Mouse (Mus musculus) embryonic facial prominence, embryonic 13.5 days (tissue): ENCODE measurements at regions not wholly inside any gene's neighbourhood (a gene's known extent, or its start where the extent isn't known, plus 50 kb on each side); places are given as distances from the start of the nearest gene placed in this dataset.

Experiments
- ATAC-seq: fragments of 200-750 bp; cut with Nextera tagmentation; 2 replicates; pipeline ENCODE4 v1.8.0; 2017; ENCODE audit warnings: low read depth; ENCODE audit not compliant: insufficient number of reproducible peaks, insufficient read depth, low FRiP score, low TSS enrichment
- H3K27ac ChIP-seq: fragments of 300-500 bp; sonication (generic); 2 replicates; pipeline ENCODE4 v1.5.1; 2015; ENCODE audit warnings: moderate library complexity, mild to moderate bottlenecking, inconsistent platforms
- H3K27me3 ChIP-seq: fragments of 300-500 bp; sonication (generic); 2 replicates; pipeline ENCODE4 v1.6.1; 2015; ENCODE audit warnings: mild to moderate bottlenecking, inconsistent platforms
- H3K36me3 ChIP-seq: fragments of 300-500 bp; sonication (generic); 2 replicates; pipeline ENCODE4 v1.6.1; 2015; ENCODE audit warnings: mild to moderate bottlenecking, inconsistent platforms
- H3K4me1 ChIP-seq: fragments of 300-500 bp; sonication (generic); 2 replicates; pipeline ENCODE4 v1.6.1; 2015; ENCODE audit warnings: inconsistent platforms
- H3K4me2 ChIP-seq: fragments of 300-500 bp; sonication (generic); 2 replicates; pipeline ENCODE4 v1.6.1; 2015; ENCODE audit warnings: moderate library complexity, mild to moderate bottlenecking, inconsistent platforms
- H3K4me3 ChIP-seq: fragments of 300-500 bp; sonication (generic); 2 replicates; pipeline ENCODE4 v1.5.1; 2015; ENCODE audit warnings: mild to moderate bottlenecking, inconsistent platforms
- H3K9ac ChIP-seq: fragments of 300-500 bp; sonication (generic); 2 replicates; pipeline ENCODE4 v1.6.1; 2015; ENCODE audit warnings: mild to moderate bottlenecking, inconsistent platforms
- H3K9me3 ChIP-seq: fragments of 300-500 bp; sonication (generic); 2 replicates; pipeline ENCODE4 v1.6.1; 2016; ENCODE audit warnings: inconsistent platforms
- WGBS: fragments of 180-500 bp; shearing (Covaris S2); methylation state at CpG from one replicate; pipeline ENCODE4 v1.1.7; 2015; ENCODE audit warnings: mixed read lengths; 5-methylcytosine and 5-hydroxymethylcytosine counted together

GRCm38 (mm10) chr7:63811816-63812215, 104.8 kb upstream of the E030018B13Rik start:
- 86% methylated on average over 4 of the region's 4 CpGs for WGBS
- H3K27me3 ChIP-seq = no peaks in the 10 kb centered on the region
- no peaks in the 10 kb centered on the region for H3K9me3 ChIP-seq
- H3K4me1 ChIP-seq = peaks cover 9% of the 10 kb centered on the region
- H3K4me2 ChIP-seq = no peak overlapping the region
- H3K4me3 ChIP-seq = no peak overlapping the region
- H3K9ac ChIP-seq = no peak overlapping the region
- no peak for ATAC-seq
- no peak overlapping the region for H3K27ac ChIP-seq
- H3K36me3 ChIP-seq = no peaks in the 10 kb centered on the region

DNA sequence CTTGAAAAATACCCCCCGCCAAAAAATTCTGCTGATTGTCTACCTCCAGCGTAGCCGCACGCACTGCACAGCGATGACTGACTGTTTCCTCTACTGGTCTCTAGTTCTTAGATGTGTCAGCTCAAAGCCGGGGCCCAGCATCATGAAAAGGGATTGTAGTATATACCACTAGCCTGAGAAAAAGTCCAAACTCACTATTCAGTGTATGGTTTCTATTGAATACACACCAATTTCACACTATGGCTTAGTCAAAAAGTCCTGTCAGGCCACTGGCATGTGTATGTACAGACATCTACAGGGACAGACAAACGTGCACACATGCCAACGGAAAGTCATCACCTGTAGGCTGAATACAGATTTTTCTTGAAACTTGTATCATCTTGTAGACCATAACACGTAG, 101.1 kb upstream of the E030018B13Rik start:
- 90% methylated on average over 9 of the region's 9 CpGs for WGBS
- H3K4me2 ChIP-seq = no peak overlapping the region
- no peaks in the 10 kb centered on the region for H3K9me3 ChIP-seq
- H3K27ac ChIP-seq = peak overlapping the region; percentile 83; the same call in 1 of the 2 replicates
- H3K4me1 ChIP-seq = peaks cover 12% of the 10 kb centered on the region
- no peak overlapping the region for H3K9ac ChIP-seq
- no peak for ATAC-seq
- no peak overlapping the region for H3K4me3 ChIP-seq
- no peaks in the 10 kb centered on the region for H3K27me3 ChIP-seq
- H3K36me3 ChIP-seq = no peaks in the 10 kb centered on the region

GRCm38 (mm10) chr7:63816056-63816941, 100.4 kb upstream of the E030018B13Rik start:
- 64% methylated on average over 10 of the region's 10 CpGs for WGBS
- Histone ChIP-seq H3K4me1 (peaks cover 12% of the 10 kb centered on the region), H3K4me3 (no peak overlapping the region), H3K36me3 (no peaks in the 10 kb centered on the region), H3K9me3 (no peaks in the 10 kb centered on the region), H3K9ac (no peak overlapping the region), H3K27ac (peak overlapping the region; percentile 83), H3K4me2 (no peak overlapping the region; the same call in 1 of the 2 replicates), H3K27me3 (no peaks in the 10 kb centered on the region)
- ATAC-seq = no peak; the same call in 1 of the 2 replicates

- H3K4me1 ChIP-seq = peaks cover 12% of the 10 kb centered on the region
- no peak overlapping the region for H3K4me2 ChIP-seq
- H3K36me3 ChIP-seq = no peaks in the 10 kb centered on the region
- no peak for ATAC-seq
- H3K27ac ChIP-seq = peak overlapping the region; percentile 83; the same call in 1 of the 2 replicates
- no peak overlapping the region for H3K4me3 ChIP-seq
- H3K9me3 ChIP-seq = no peaks in the 10 kb centered on the region
- WGBS = 71% methylated on average over 1 of the region's 1 CpGs
- no peaks in the 10 kb centered on the region for H3K27me3 ChIP-seq
- H3K9ac ChIP-seq = no peak overlapping the region
These were observed 99.2 kb upstream of the E030018B13Rik start for GRCm38 (mm10) chr7:63817476-63817875.

GRCm38 (mm10) chr7:63818105-63818504, 98.6 kb upstream of the E030018B13Rik start:
- WGBS = 97% methylated on average over 3 of the region's 3 CpGs
- Histone ChIP-seq H3K4me2 (no peak overlapping the region), H3K9me3 (no peaks in the 10 kb centered on the region), H3K27me3 (no peaks in the 10 kb centered on the region), H3K4me1 (peaks cover 12% of the 10 kb centered on the region), H3K9ac (no peak overlapping the region), H3K4me3 (no peak overlapping the region), H3K36me3 (no peaks in the 10 kb centered on the region), H3K27ac (no peak overlapping the region)
- no peak for ATAC-seq

DNA sequence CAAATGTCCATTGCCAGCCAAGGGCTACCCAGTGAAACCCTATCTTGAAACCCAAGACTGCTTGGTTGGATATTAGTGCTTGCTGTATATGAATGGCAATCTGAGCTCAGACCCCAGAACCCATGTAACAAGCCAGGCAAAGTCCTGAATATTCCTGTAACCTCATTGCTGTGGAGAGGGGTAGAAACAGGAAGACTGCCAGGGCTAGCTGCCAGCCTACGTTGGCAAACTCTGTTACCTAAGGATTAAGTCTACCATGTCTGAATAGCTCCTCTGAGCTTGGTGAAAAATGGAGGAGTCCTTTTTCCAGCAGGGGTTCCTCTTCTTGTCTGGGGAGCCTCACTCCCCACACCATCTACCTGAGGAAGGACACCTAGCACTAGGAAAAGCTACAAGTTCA, 96.4 kb upstream of the E030018B13Rik start:
- no peak overlapping the region for H3K9ac ChIP-seq
- H3K4me2 ChIP-seq = no peak overlapping the region
- H3K27ac ChIP-seq = no peak overlapping the region
- 50% methylated on average over 1 of the region's 1 CpGs for WGBS
- ATAC-seq = no peak
- no peaks in the 10 kb centered on the region for H3K36me3 ChIP-seq
- no peaks in the 10 kb centered on the region for H3K27me3 ChIP-seq
- H3K4me3 ChIP-seq = no peak overlapping the region
- no peaks in the 10 kb centered on the region for H3K9me3 ChIP-seq
- H3K4me1 ChIP-seq = peaks cover 12% of the 10 kb centered on the region

DNA sequence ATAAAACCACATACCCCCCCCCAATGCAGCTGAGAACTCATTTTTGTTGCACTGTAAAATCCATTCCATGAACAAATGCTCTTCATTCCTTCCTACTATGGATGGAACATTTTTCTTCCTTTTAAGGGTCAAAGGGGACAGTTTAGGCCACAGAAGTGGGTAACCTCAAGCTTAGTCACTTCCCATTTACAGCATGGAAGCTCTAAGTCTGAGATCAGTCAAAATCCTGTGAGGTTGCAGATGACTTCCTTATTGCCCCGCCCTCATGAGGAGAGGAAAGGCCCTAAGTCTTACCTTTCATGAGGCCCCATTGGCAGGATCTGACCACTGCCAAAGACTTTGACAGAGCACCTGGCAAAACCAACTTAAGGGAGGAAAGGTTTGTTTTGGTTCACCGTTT, 94.7 kb upstream of the E030018B13Rik start:
- H3K4me1 ChIP-seq = peaks cover under 1% of the 10 kb centered on the region; the same call in 1 of the 2 replicates
- no peak for ATAC-seq
- H3K4me2 ChIP-seq = no peak overlapping the region
- no peaks in the 10 kb centered on the region for H3K36me3 ChIP-seq
- H3K27ac ChIP-seq = no peak overlapping the region
- WGBS = 77% methylated on average over 2 of the region's 2 CpGs
- H3K4me3 ChIP-seq = no peak overlapping the region
- no peak overlapping the region for H3K9ac ChIP-seq
- H3K27me3 ChIP-seq = no peaks in the 10 kb centered on the region
- H3K9me3 ChIP-seq = no peaks in the 10 kb centered on the region

DNA sequence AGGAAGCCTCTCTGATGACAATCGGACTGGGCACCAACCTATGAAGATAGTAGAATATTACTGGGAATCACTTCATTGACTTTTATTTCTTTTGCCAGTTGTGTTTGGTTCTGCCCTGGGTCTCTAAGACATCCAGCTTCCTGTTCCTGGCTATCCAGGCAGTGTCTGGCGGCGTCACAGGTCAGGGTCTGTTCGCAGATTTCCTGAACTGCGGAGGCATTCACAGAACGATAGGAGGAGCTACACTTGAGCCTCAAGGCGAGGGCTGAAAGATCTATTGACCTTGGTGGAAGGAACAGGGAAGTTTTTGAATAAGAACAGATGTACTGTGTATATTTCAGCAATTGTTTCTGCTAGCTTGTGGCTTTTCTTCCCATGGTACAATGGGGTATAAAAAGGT, 92.6 kb upstream of the E030018B13Rik start:
- no peak for ATAC-seq
- no peak overlapping the region for H3K27ac ChIP-seq
- no peaks in the 10 kb centered on the region for H3K27me3 ChIP-seq
- H3K36me3 ChIP-seq = no peaks in the 10 kb centered on the region
- no peaks in the 10 kb centered on the region for H3K9me3 ChIP-seq
- no peak overlapping the region for H3K9ac ChIP-seq
- H3K4me3 ChIP-seq = no peak overlapping the region
- H3K4me1 ChIP-seq = no peaks in the 10 kb centered on the region
- no peak overlapping the region for H3K4me2 ChIP-seq
- WGBS = 41% methylated on average over 7 of the region's 7 CpGs

- H3K4me1 ChIP-seq = no peaks in the 10 kb centered on the region
- no peak overlapping the region for H3K27ac ChIP-seq
- H3K9ac ChIP-seq = no peak overlapping the region
- H3K27me3 ChIP-seq = no peaks in the 10 kb centered on the region
- no peaks in the 10 kb centered on the region for H3K36me3 ChIP-seq
- no peak overlapping the region for H3K4me3 ChIP-seq
- H3K9me3 ChIP-seq = no peaks in the 10 kb centered on the region
- WGBS = 80% methylated on average over 9 of the region's 9 CpGs
- no peak for ATAC-seq
- H3K4me2 ChIP-seq = no peak overlapping the region
These were observed 87.2 kb upstream of the E030018B13Rik start for GRCm38 (mm10) chr7:63829362-63829920.

DNA sequence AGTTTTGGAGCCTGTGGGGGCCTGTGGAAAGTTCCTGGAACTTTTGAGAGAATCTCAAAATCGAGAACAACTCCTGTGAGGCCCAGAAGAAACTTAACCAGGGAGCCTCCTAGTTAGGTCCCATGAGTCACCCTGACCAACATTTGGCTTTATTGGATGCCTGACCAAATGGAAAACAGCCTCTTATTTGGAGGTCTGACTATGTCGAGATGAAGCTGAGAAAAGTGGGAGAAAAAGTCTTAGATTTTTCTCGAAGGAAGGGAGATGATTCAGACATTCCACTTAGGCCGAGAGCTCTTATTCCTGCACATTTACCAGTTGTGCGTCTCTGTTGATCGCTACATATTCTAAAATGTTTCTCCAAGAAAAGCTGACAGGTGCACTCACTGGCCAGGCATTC, 83.0 kb upstream of the E030018B13Rik start:
- Histone ChIP-seq H3K4me2 (no peak overlapping the region), H3K9ac (no peak overlapping the region), H3K27me3 (no peaks in the 10 kb centered on the region), H3K4me3 (no peak overlapping the region), H3K4me1 (no peaks in the 10 kb centered on the region), H3K9me3 (no peaks in the 10 kb centered on the region), H3K36me3 (no peaks in the 10 kb centered on the region), H3K27ac (no peak overlapping the region)
- 86% methylated on average over 6 of the region's 6 CpGs for WGBS
- ATAC-seq = no peak

DNA sequence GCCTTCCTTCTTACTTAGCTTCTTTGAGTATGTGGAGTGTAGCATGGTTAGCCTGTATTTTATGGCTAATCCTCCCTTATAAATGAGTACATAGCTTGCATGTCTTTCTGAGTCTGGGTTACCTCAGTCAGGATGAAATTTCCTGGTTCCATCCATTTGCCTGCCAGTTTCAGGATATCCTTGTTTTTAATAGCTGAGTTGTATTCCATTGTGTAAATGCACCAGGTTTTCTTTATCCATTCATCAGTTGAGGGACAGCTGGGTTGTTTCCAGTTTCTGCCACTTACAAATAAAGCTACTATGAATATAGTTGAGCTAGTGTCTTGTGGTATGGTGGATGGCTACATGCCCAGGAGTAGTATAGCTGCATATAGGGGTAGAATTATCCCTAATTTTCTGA, 80.7 kb upstream of the E030018B13Rik start:
- Histone ChIP-seq H3K27me3 (no peaks in the 10 kb centered on the region), H3K27ac (no peak overlapping the region), H3K4me3 (no peak overlapping the region), H3K9ac (no peak overlapping the region), H3K4me1 (no peaks in the 10 kb centered on the region), H3K36me3 (no peaks in the 10 kb centered on the region), H3K4me2 (no peak overlapping the region), H3K9me3 (no peaks in the 10 kb centered on the region)
- no peak for ATAC-seq
